Mouse (Mus musculus) embryonic facial prominence, embryonic 15.5 days (tissue): ENCODE data around the gene Lipc. TPM values are rescaled to one million over a fixed set of nuclear protein-coding genes. Genes with fewer than 3 reads are reported as not detected.

Source experiments
- ATAC-seq: fragments of 200-750 bp; cut with Nextera tagmentation; 2 replicates; pipeline ENCODE4 v1.8.0; 2017; ENCODE audit warnings: low read depth, moderate TSS enrichment; ENCODE audit not compliant: insufficient number of reproducible peaks, low FRiP score, low TSS enrichment
- H3K27ac ChIP-seq: fragments of 300-500 bp; sonication (generic); replicated peaks from 2 replicates; pipeline ENCODE4 v1.5.1; 2015; ENCODE audit warnings: mild to moderate bottlenecking, inconsistent platforms
- H3K27me3 ChIP-seq: fragments of 300-500 bp; sonication (generic); 2 replicates; pipeline ENCODE4 v1.6.1; 2015; ENCODE audit warnings: inconsistent platforms
- H3K36me3 ChIP-seq: fragments of 300-500 bp; sonication (generic); 2 replicates; pipeline ENCODE4 v1.6.1; 2015; ENCODE audit warnings: mild to moderate bottlenecking, inconsistent platforms
- H3K4me1 ChIP-seq: fragments of 300-500 bp; sonication (generic); 2 replicates; pipeline ENCODE4 v1.6.1; 2015; ENCODE audit warnings: inconsistent platforms
- H3K4me2 ChIP-seq: fragments of 300-500 bp; sonication (generic); replicated peaks from 2 replicates; pipeline ENCODE4 v1.6.1; 2015; ENCODE audit warnings: mild to moderate bottlenecking, inconsistent platforms
- H3K4me3 ChIP-seq: fragments of 300-500 bp; sonication (generic); replicated peaks from 2 replicates; pipeline ENCODE4 v1.5.1; 2015; ENCODE audit warnings: mild to moderate bottlenecking, inconsistent platforms
- H3K9ac ChIP-seq: fragments of 300-500 bp; sonication (generic); 2 replicates; pipeline ENCODE4 v1.6.1; 2015; ENCODE audit warnings: inconsistent platforms
- H3K9me3 ChIP-seq: fragments of 300-500 bp; sonication (generic); replicated peaks from 2 replicates; pipeline ENCODE4 v1.6.1; 2016; ENCODE audit warnings: inconsistent platforms
- WGBS: fragments of 180-500 bp; shearing (Covaris S2); methylation state at CpG from one replicate; pipeline ENCODE4 v1.1.7; 2015; 5-methylcytosine and 5-hydroxymethylcytosine counted together
- polyA plus RNA-seq: library from polyadenylated mRNA; unstranded; fragments of >200 nt; fragmentation: Nextera tagmentation; extraction: Ambion mirVana; gene quantifications from 2 replicates; pipeline ENCODE4 v1.2.1, GENCODE M21; 2015

Lipc gene
- polyA plus RNA-seq, 1 experiment from 2014 or later, result 1.1 TPM

DNA sequence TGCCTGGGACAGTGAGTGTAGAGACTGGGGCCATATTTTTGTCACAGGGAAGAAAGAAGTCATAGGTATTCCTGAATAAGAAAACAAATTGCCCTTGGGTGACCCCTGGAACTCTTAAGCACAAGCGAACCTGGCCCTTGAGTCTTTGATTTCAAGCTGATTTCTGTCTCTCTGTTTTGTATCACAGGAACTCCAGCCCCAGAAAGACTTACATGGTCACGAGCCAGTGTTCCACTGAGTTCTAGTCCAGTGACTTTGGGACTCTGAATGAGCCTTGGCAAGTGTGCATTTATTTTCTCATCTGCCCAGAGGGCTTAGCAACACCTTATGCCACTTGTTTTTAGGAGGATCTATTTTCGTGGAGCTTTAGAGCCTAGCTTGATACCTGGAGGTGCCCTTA is 5.7 kb upstream of the Lipc start:
- Histone ChIP-seq H3K9me3 (no peaks in the 10 kb centered on the region), H3K4me2 (no peak overlapping the region), H3K36me3 (no peaks in the 10 kb centered on the region), H3K9ac (no peak overlapping the region), H3K4me3 (no peak overlapping the region), H3K4me1 (no peaks in the 10 kb centered on the region), H3K27ac (no peak overlapping the region), H3K27me3 (no peaks in the 10 kb centered on the region)
- no peak for ATAC-seq
- WGBS, result 58% methylated on average over 3 of the region's 3 CpGs

DNA sequence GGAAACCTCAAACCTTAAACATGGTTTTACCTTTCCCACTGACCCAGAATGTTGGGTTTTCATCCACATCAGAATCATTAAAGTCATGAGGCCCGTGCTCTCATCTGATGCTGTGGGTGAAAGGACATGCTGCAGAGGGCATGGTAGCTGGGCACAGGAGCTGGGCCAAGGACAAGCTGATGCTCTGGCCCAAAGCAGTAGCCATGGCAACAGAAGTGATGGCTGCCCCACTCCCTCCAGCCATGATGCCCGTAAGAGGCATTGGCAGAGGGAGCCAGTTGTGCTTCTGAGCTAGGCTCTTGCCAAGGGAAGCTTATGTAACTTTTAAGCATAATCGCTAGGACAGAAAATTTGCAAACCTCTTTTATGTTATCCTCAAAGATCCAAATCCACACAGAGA is 2.2 kb upstream of the Lipc start:
- WGBS, result 89% methylated on average over 3 of the region's 3 CpGs
- H3K27ac ChIP-seq, result no peak overlapping the region
- H3K9ac ChIP-seq, result no peak overlapping the region
- H3K36me3 ChIP-seq, result no peaks in the 10 kb centered on the region
- H3K4me3 ChIP-seq, result no peak overlapping the region
- no peaks in the 10 kb centered on the region for H3K4me1 ChIP-seq
- no peaks in the 10 kb centered on the region for H3K9me3 ChIP-seq
- no peaks in the 10 kb centered on the region for H3K27me3 ChIP-seq
- no peak overlapping the region for H3K4me2 ChIP-seq
- ATAC-seq, result no peak

DNA sequence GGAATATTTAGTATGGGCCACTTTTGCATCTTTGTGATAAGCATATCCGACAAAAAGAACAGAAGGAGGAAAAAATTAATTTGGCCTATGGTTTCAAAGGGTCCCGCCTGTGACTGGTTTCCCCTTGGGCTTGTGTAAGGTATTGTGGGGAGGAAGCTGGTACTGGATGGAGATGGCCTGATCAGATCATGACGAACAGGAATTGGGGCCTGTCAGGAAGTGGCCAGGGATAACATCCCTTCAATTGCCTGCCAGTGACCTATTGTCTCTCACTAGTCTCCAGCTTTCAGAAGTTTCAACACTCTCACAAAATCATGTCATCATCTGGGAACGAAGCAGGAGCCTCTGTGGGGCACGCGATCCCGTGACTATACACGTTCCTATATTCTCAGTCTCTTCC is 2.7 kb downstream of the Lipc start:
- no peaks in the 10 kb centered on the region for H3K4me1 ChIP-seq
- H3K9me3 ChIP-seq, result no peaks in the 10 kb centered on the region
- ATAC-seq, result no peak
- H3K4me3 ChIP-seq, result no peak overlapping the region
- H3K4me2 ChIP-seq, result no peak overlapping the region
- no peak overlapping the region for H3K9ac ChIP-seq
- H3K27me3 ChIP-seq, result no peaks in the 10 kb centered on the region
- 81% methylated on average over 8 of the region's 8 CpGs for WGBS
- no peaks in the 10 kb centered on the region for H3K36me3 ChIP-seq
- H3K27ac ChIP-seq, result no peak overlapping the region

DNA sequence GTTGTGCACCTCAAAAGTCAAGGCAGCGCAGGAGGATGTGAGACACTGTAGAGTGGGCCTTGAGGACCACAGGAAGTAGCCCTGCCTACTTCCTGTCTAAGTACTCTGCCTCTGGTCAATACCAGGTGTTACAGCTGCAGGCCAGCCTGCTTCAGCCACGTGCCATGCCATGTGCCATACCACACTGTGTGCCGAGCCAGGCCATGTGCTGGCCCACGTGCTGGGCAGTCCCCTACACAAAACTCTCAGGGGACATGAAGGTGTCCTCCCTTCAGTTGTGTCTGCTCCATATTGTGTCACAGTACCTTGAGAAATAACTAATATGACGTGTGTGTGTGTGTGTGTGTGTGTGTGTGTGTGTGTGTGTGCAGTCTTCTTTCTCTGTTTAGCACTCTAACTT is 4.7 kb downstream of the Lipc start:
- ATAC-seq, result 0 out of 2 replicates have a peak, but pooled peaks have one; percentile 39
- Histone ChIP-seq H3K4me2 (no peak overlapping the region), H3K36me3 (no peaks in the 10 kb centered on the region), H3K9me3 (no peaks in the 10 kb centered on the region), H3K27ac (no peak overlapping the region), H3K4me1 (no peaks in the 10 kb centered on the region), H3K9ac (no peak overlapping the region), H3K4me3 (no peak overlapping the region), H3K27me3 (no peaks in the 10 kb centered on the region)
- WGBS, result 70% methylated on average over 5 of the region's 5 CpGs

DNA sequence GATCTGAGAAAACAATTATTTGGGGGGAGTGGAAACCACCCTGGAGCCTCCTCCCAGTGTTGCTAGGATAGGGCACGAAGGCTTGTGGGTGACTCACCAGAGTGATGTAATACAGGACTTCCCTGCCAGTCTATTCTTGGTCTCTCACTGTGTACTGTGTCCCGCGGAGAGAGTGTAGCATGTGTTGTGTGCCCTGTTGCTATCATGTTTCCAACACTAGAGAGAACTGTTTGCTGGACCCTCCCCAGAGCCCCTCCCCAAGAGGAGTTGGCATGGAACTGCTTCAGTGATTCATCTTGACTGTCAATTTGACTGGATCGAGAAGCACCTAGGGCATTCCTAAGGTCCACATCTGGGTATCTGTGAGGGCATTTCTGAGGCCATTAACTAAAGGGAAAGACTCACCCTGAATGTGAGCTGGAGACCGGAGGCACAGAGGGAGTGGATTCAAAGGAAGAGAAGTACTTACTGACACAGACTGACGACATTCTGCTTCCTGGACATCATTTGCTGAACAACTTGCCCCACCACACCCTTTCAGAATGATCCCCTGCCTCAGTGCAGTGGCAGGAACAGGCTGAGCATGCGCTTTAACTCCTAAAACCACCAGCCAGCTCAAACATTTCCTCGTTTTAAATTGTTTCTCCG is 9.2 kb downstream of the Lipc start:
- 66% methylated on average over 9 of the region's 9 CpGs for WGBS
- Histone ChIP-seq H3K4me1 (no peaks in the 10 kb centered on the region), H3K36me3 (no peaks in the 10 kb centered on the region), H3K4me3 (no peak overlapping the region), H3K9me3 (no peaks in the 10 kb centered on the region), H3K4me2 (no peak overlapping the region), H3K9ac (no peak overlapping the region), H3K27ac (no peak overlapping the region; the same call in 1 of the 2 replicates), H3K27me3 (no peaks in the 10 kb centered on the region)
- ATAC-seq, result no peak

DNA sequence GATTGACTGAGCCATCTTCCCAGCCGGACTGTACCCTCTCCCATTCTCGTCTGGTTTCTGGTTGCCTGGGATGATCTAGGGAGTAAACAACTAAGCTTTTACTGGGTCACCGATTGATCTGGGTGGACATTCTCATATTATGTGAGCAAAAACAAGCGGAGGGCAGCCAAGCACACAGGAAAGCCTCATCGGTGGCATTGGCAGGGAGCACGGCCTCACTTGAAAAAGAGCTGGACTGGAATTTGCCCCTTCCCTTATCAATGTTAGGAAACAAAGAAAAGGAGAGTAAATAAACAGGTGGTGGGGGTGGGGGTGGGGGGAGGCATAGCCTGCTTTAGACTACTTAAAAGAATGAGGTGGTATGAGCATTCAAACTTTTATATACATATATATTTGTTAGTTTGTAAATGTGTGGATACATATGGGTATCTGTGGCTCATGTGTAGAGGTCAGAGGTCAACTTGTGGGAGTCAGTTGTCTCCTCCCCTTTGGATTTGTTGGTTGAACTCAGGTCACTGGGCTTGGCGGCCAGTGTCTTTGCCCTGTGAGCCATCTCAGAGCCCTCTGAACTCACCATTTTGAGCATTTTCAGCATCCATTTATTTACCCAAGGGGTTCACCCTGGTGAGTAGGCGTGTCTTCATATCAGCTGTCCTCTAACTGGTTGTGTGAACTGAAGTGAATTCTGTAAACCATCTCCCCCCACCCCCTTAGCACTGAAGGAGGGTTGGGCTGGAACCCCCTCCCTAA is 12.1 kb downstream of the Lipc start:
- H3K36me3 ChIP-seq, result no peaks in the 10 kb centered on the region
- ATAC-seq, result no peak
- no peaks in the 10 kb centered on the region for H3K4me1 ChIP-seq
- no peaks in the 10 kb centered on the region for H3K27me3 ChIP-seq
- H3K27ac ChIP-seq, result no peak overlapping the region
- no peak overlapping the region for H3K4me2 ChIP-seq
- no peaks in the 10 kb centered on the region for H3K9me3 ChIP-seq
- WGBS, result 86% methylated on average over 8 of the region's 8 CpGs
- H3K4me3 ChIP-seq, result no peak overlapping the region
- no peak overlapping the region for H3K9ac ChIP-seq

DNA sequence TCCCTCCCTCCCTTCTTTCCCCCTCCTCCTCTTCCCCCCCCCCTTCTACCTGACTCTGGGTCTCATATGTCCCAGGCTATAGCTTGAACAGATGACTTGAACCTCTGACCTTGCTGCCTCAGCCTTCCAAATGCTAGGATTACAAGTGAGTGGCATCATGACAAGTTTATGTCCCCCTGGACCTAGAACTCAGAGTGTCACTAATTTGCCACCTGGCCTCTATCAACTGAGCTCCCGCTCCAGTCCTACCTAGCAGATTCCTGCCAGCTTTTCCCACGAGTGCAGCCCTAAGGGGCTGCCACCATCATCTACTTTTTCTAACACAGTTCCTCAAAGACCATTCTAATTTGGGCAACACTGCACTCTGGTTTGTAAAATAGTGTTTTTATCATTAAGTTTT is 13.2 kb downstream of the Lipc start:
- no peak overlapping the region for H3K4me2 ChIP-seq
- ATAC-seq, result no peak
- H3K9ac ChIP-seq, result no peak overlapping the region
- H3K9me3 ChIP-seq, result no peaks in the 10 kb centered on the region
- 29% methylated on average over 2 of the region's 2 CpGs for WGBS
- H3K4me3 ChIP-seq, result no peak overlapping the region
- no peak overlapping the region for H3K27ac ChIP-seq
- no peaks in the 10 kb centered on the region for H3K4me1 ChIP-seq
- no peaks in the 10 kb centered on the region for H3K27me3 ChIP-seq
- H3K36me3 ChIP-seq, result no peaks in the 10 kb centered on the region

DNA sequence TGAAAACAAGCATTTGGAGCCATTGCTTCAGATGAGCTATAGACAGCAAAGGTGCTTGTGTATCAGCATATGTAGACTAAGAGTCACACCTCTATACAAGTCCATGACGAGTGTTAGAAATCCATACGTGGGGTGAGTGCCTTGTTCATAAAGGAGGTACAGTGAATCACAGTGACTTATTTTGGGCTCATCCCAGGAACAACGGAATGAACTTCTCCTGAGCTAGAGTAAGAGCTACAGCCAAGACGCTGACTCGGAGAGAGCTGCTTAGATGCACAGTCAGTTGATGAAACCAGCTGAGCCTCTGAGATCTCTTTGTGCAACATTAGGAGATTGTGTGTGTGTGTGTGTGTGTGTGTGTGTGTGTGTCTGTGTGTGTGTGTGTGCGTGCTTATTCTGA is 13.9 kb downstream of the Lipc start:
- Histone ChIP-seq H3K4me2 (no peak overlapping the region), H3K4me3 (no peak overlapping the region), H3K9ac (no peak overlapping the region), H3K36me3 (no peaks in the 10 kb centered on the region), H3K9me3 (no peaks in the 10 kb centered on the region), H3K27me3 (no peaks in the 10 kb centered on the region), H3K27ac (no peak overlapping the region), H3K4me1 (no peaks in the 10 kb centered on the region)
- no peak for ATAC-seq
- 93% methylated on average over 6 of the region's 6 CpGs for WGBS

DNA sequence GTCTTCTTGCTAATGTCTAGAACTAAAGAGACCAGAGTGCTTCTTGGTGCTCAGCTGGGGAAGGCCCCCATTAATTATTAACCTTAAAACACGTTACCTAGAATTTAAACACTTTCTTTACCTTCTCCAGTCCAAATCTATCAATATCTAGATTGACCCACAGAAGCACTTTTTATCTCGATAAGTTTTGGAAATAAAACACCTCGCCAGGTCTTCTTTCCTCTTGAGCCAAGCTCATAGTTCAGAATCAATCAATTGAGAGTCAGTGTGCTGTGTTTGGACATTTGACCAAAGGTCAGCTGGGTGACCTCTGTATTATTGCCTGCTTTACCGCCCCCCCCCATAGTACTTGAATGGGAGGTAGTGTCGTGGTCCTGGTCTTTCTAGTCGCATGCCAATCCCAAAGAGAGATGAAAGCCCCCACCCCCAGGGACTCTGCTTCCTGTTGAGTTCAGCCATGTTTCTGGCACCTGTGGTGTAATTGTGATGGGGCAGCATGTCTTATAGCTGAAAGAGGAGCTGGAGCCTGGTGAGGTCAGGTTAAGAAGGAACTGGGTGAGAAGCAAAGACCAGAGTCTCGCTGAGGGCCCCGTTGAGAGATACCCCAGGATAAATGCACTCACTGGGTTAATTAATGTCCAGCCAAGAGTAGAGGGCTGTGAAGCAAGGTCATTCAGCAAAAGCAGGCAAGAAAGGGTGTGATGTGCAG is 17.3 kb downstream of the Lipc start:
- 76% methylated on average over 8 of the region's 8 CpGs for WGBS
- Histone ChIP-seq H3K27ac (no peak overlapping the region), H3K9me3 (no peaks in the 10 kb centered on the region), H3K9ac (no peak overlapping the region), H3K4me1 (no peaks in the 10 kb centered on the region), H3K27me3 (no peaks in the 10 kb centered on the region), H3K4me2 (no peak overlapping the region), H3K4me3 (no peak overlapping the region), H3K36me3 (no peaks in the 10 kb centered on the region)
- ATAC-seq, result no peak

DNA sequence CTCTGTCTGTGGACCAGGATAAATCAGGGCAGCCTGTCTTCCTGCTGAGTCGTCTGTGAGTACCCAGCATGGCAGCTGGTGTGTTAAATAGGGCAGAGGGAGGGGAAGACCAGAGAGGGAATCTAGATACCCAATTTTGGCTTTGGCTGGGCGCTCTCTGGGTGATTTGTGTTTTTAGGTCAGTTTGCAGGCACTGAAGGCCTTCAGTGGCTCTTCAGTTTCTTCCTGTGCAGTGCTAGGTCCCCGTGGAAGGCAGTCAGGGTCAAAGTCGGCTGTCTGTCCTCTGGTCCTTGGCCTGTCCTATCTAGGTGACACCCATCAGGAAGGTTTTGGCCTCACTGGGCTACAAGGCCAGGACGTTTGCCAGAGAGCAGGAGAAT is 21.4 kb downstream of the Lipc start:
- Histone ChIP-seq H3K27me3 (no peaks in the 10 kb centered on the region), H3K4me1 (0 out of 2 replicates have a peak, but pooled peaks cover 5% of the 10 kb centered on the region), H3K36me3 (no peaks in the 10 kb centered on the region), H3K4me2 (no peak overlapping the region), H3K9ac (no peak overlapping the region), H3K4me3 (no peak overlapping the region), H3K27ac (no peak overlapping the region), H3K9me3 (no peaks in the 10 kb centered on the region)
- 67% methylated on average over 5 of the region's 5 CpGs for WGBS
- ATAC-seq, result no peak

DNA sequence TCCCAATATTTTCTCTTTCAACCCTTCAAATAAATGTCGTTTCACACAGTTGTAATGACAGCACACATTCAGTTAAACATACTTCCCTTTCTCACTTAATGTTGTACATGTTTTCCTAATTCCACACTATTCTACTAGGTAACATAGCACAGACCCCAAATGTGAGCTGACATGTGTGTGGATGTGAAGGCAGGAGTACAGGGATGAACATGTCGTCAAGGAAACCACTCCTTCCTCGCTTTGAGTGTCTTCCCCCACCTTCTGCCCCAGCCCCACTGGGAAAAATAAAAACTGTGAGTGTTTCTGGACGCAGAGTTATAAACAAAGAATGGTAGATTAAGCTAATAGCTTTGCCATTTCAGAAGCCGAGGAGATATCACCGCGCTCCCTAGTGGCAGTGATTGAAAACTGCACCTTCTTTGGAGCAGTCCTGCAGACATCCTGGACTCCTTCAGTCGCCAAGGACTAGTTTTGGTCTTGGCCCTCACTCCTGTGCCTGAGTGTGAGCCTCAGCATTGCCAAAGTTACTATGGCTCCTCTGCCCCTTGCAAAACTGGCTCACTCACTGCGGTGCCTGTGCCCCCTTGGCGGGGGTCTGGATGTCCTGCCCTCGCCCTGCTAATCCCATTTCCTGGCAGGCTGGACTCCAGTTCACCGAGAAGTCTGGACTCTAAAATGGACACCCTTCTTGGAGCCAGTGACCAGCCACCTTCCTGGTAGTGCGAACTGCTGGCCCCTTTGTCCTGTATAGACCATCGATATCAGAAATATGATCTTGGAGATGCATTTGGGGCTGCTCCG is 22.0 kb downstream of the Lipc start:
- H3K4me1 ChIP-seq, result 0 out of 2 replicates have a peak, but pooled peaks cover 5% of the 10 kb centered on the region
- H3K4me2 ChIP-seq, result no peak overlapping the region
- no peak overlapping the region for H3K9ac ChIP-seq
- H3K36me3 ChIP-seq, result no peaks in the 10 kb centered on the region
- H3K9me3 ChIP-seq, result no peaks in the 10 kb centered on the region
- no peak overlapping the region for H3K27ac ChIP-seq
- ATAC-seq, result no peak
- 54% methylated on average over 15 of the region's 15 CpGs for WGBS
- no peaks in the 10 kb centered on the region for H3K27me3 ChIP-seq
- H3K4me3 ChIP-seq, result no peak overlapping the region
